Mouse (Mus musculus) heart, postnatal 10 days (tissue): Measurements from ENCODE around the gene Cenpi. TPM values are rescaled to one million over a fixed set of nuclear protein-coding genes. Genes with fewer than 3 reads are reported as not detected.

Experiments used
- DNase-seq, 2 experiments: peaks; one replicate each; pipeline ENCODE4 v3.0.0; 2021
- intact Hi-C: fragments of 180-260 bp; cut with DNase I; formaldehyde crosslinking; loops from one replicate; pipeline ENCODE4 v1.15.1; 2025
- total RNA-seq, 2 experiments: library from RNA; stranded (reverse); gene quantifications; 2 replicates each; pipeline ENCODE4 v1.2.3; 2021

Gene Cenpi
- total RNA-seq, 2 experiments from 2014 or later = 4.5 to 6.3 TPM

DNA sequence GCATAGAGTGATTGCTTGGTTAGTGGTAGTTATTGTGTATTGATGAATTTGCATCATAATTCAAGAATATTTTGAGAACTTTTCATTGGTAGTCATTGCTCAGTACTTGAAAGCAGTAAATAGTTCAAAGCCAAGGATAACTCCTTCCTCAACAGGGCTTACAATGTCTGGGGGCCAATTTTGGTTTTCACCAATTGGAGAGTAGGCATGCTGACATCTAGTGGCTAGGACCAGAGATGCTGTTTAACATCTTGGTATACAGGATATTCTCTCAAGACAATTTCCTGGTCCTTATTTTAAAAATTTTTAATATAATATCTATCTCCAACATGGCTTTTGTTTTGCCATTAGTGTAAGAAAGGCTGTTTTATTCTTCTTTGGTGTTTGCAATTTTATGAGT is 46.0 kb downstream of the Cenpi start:
- DNase-seq = peak in 1 of 2 experiments; percentile 3
- intact Hi-C loops = loop anchor here (10.0 kb wide), 1 partner anchor 219 kb away; no protein-coding TSS in a partner anchor

GRCm38 (mm10) chrX:134359336-134359735 is 51.5 kb downstream of the Cenpi start:
- no peak for DNase-seq
- intact Hi-C loops = loop anchor here (10.0 kb wide), 1 partner anchor 225 kb away; no protein-coding TSS in a partner anchor

- intact Hi-C loops = no loop called here
- no peak for DNase-seq
Observed at GRCm38 (mm10) chrX:134362156-134362555, 54.3 kb downstream of the Cenpi start.

DNA sequence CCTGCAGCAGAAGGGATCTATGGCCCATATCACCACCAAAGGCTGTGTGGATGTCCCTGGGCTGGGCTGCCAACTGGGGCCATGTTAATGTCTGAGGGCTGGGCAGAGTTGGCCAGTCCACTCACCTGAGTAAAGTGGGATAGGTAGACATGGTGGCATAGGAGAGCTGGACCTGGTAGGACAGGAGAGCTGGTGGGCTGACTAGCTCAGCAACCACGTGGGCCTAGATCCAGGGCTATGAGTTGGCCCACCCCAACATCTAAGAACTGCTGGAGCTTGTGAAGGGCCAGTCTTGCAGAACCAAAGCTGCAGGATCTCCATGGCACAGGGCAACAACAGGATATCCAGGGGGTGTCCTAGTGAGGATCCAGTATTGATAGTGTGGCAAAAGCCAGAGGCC is 57.5 kb downstream of the Cenpi start:
- no peak for DNase-seq
- intact Hi-C loops = no loop called here

DNA sequence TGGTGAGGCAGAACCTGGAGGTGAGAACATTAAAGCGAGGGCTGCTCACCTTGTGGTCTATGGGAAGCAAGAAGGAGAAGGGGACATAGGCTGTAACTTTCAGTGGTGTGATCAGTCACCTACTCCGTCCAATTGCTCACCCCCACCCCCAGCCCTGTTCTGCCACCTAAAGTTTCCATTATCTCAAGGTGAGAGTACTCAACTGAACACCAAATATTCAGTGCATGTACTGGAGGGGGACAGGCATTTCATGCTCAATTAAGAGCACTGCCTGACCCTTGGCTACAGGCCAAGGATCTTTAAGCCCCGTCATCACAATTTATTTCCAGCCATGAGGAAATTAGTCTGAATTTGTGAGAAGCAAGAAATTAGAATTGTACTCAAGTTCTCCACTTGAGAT is 58.7 kb downstream of the Cenpi start:
- no peak for DNase-seq
- intact Hi-C loops = no loop called here

GRCm38 (mm10) chrX:134371279-134371678 is 63.4 kb downstream of the Cenpi start:
- intact Hi-C loops = no loop called here
- DNase-seq = no peak

- intact Hi-C loops = no loop called here
Observed at GRCm38 (mm10) chrX:134374190-134374589, 66.3 kb downstream of the Cenpi start.

GRCm38 (mm10) chrX:134384896-134385295 is 77.0 kb downstream of the Cenpi start:
- DNase-seq = no peak
- intact Hi-C loops = no loop called here

More at GRCm38 (mm10) chrX:134374190-134374589, 66.3 kb downstream of the Cenpi start:
- no peak for DNase-seq

DNA sequence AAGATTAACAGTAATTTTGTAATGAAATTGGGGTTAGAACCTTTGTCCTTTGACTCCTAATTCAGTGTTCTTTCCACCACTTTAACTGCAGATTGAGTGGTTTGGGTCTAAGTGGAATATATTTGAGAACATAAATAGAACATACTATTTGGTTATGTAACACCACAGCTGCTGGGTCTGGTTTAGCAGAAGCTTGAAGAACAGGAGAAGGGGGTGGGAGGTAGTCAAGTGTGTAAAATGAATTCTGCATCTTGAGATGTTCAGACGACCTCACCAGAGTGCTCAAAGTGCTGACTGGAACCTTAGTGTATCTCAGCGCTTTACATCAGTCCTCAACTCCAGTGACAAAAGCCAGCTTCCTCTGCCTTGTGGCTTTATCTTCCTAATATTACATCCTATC is 91.1 kb downstream of the Cenpi start:
- intact Hi-C loops = no loop called here
- no peak for DNase-seq

GRCm38 (mm10) chrX:134403863-134404583 is 96.1 kb downstream of the Cenpi start, which contains the start of gene Drp2:
TSS of gene Drp2 (plus strand) at chrX:134404551.
- intact Hi-C loops = no loop called here
- DNase-seq = peak in 1 of 2 experiments; percentile 10

DNA sequence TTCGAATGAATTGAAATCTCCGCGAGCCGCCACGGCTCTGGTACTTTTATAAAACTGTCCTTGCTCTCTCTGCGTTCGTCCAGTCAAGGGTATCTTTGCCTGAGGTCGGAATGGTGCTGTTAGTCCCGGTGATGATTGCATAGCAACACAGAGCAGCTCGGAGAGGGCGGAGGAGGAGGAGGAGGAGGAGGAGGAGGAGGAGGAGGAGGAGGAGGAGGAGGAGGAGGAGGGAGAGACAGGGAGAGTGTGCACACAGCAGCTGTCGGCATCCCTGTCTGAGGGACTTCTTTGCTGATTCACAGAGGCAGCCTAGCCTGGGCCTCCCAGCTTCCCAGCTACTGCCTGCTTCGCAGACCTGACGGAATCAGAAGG is 96.7 kb downstream of the Cenpi start:
- peak in 1 of 2 experiments; percentile 4 for DNase-seq
- intact Hi-C loops = no loop called here

- intact Hi-C loops = no loop called here
- DNase-seq = no peak
Observed at GRCm38 (mm10) chrX:134409354-134409900, 101.5 kb downstream of the Cenpi start.

DNA sequence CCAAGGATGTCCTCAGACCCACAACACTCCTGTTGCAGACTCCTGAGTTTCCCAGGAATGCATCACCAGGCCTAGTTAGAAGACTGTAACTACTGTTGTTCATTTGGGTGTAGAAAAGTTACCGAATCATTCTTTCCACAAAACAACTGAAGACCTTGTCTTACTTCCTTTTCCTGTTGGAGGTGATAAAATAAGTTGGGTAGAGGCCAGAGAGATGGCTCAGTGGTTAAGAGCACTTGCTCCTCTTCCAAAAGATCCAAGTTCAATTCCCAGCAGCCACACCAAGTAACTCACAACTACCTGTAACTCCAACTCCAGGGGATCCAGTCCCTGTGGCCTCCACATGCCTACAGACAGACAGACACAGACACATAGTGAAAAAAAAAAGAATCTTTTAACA is 104.2 kb downstream of the Cenpi start:
- intact Hi-C loops = no loop called here

More for the DNA sequence above, 104.2 kb downstream of the Cenpi start:
- no peak for DNase-seq

Other genes with a start within 250 kb of the Cenpi start
- 10 to 100 TPM; 20.4 to 22.0 TPM for gene Cstf2, start 248.9 kb upstream of the Cenpi start, total RNA-seq
- 1 to 10 TPM in 1 of 2 experiments, under 1 TPM in 1; 0.77 to 1.4 TPM for gene Xkrx, start 146.0 kb upstream of the Cenpi start, total RNA-seq
- not detected for gene Arl13a, start 120.6 kb upstream of the Cenpi start, total RNA-seq
- gene Nox1, start 86.1 kb upstream of the Cenpi start, total RNA-seq = not detected
- 10 to 100 TPM; 50.1 to 51.1 TPM for gene Trmt2b, start 31.1 kb upstream of the Cenpi start, total RNA-seq
- 10 to 100 TPM; 11.7 to 12.6 TPM for gene Tmem35a, start 12.9 kb upstream of the Cenpi start, total RNA-seq
- gene Drp2, start 96.5 kb downstream of the Cenpi start, total RNA-seq = under 1 TPM; 0.37 to 0.67 TPM
- gene Taf7l, start 168.4 kb downstream of the Cenpi start, total RNA-seq = not detected
- 10 to 100 TPM; 28.7 to 36.0 TPM for gene Timm8a1, start 233.8 kb downstream of the Cenpi start, total RNA-seq